Mouse (Mus musculus): Measurements from ENCODE around the gene S1pr4.

The S1pr4 gene

DNA sequence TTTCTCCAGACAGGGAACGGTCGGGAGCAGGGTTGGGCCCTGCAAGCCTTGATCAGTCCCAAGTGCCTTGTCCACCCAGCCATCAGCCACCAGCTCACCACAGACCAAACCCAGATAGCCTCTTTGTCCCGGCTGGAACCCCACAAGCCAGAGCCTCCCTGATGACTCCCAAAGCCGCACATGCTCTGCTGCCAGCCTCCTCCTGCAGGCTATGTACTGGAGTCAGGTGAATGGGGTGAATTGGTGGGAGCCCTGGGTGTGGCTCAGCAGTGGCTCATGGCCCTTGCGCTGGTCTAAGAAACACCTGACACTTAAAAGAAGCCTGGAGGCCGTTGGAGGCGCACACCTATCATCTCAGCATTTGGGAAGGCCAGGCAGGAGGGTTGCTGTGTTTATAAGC lies 37.0 kb downstream of the S1pr4 start:
- no peak for DNase-seq

DNA sequence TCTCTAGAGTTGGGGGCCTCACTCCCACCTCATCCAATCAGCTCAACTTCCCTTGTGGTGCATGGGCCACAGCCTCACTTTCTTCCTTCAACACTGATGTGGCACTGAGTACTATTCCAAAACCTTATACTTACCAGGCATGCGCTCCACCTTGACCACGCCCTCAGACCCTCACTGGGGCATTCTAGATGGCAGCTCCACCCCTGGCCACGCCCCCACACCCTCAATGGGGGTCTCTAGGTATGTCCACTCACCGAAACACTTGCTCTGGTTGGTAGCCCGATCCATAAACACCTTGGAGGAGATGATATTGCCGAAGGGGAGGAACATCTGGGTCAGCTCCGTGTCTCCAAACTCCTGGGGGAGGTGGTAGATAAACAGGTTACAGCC lies 37.5 kb downstream of the S1pr4 start:
- DNase-seq, result peak; percentile 23

DNA sequence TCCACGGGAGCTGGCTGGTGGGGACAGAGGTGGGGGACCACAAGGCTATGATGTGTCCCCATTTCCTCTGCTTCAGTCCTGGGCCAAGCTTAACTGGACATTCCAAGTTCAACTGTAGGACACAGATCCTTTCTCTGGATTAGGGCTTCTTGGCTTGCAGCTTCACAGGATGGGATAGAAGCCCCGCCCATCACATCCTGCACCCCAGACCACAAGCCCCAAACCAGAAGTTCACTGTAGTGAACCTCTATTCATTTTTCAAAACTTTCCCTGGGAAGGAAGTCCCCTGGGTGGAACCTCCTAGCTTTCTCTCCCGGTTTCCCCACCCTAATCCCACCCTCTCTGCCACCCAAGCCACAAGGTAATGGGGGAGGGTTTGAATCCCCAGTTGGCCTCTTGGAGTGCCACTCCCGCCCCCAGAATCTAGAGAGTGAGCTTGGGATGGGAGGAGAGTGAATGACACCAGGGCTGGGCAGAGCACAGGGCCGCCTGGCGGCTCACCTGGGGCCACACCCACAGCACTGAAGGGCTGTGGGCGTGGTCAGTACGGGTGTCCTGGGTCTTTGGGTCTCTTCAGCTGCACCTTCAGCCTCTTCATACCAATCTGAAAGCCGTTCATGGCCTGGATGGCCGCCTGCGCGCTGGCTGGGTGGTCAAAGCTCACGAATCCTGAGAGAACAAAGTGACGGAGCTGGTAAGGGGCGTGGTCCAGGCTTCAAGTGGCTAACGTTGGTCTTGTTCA lies 38.1 kb downstream of the S1pr4 start:
- DNase-seq, result peak; percentile 17

DNA sequence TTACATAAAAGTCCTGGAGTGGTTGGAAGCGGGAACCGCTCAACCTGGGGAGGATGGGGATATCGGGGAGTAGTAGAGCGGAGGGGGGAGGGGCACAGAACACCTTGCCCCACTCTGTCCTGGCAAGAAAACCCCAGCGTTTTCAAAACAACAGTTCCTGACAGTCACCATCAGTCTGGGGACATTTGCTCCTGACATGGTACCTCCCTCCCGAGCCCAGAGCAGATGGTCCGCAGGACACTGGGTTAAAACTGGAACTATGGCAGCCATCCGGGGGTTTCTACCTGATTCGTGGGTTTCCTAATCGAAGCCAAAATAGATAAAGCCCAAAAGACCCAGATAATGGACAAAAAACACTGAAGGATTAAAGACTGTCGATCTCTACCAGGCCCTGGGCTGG lies 39.0 kb downstream of the S1pr4 start:
- DNase-seq, result peak; percentile 4

DNA sequence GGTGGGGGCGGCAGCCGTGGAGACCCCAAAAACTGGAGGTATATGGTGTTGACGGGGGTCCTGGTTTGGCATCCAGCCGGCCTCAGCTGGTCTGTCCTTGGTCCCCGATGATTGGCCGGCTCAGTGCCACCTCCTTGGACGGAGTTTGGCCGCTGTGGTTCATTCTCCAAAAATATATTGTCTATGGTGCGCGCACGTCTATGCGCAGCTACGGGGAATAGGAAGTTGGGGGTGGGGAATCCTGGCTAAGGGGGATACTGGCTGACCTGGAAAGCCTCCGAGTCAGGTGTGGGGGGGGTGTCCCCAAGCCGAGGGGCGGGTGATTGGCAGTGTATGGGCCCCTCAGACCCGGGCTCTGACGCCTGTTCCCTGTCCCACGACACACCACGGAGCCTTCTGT lies 39.5 kb downstream of the S1pr4 start:
- DNase-seq, result peak; percentile 6

DNA sequence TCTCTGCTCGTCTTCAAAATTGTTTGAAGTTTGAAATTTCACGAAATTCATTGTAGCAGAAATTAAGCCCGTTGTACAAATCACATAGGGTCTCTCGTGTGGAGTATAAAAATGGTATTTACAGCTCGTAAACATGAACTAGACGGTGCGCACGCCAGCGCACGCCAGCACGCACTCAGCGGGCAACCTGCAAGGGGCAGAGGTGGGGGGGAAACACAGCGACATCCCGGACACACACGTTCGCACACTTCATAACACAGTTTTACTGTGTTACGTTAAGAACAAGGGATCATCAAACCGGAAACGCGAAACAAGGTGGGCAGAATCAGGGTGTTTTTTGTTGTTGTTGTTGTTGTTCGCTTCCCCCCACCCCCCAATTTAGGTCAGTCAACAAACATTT lies 40.5 kb downstream of the S1pr4 start:
- DNase-seq, result peak; percentile 4

DNA sequence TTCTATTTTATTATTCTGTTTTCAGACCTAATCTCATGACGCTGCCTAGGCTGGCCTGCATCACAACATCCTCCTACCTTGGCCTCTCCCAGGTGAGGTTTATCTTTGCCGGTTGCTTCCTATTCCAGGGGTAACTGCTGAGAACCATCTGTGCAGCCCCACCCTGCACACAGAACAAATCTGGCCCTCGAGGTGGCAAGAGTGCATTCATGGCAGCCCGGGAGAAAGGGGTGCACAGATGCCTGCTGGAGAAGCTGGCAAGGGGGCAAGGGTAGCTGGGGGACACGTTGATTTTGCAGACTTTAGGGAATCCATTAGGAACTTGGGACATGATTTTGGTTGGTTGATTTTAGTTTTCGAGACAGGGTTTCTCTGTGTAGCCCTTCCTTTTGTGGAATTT lies 41.7 kb downstream of the S1pr4 start:
- no peak for DNase-seq

DNA sequence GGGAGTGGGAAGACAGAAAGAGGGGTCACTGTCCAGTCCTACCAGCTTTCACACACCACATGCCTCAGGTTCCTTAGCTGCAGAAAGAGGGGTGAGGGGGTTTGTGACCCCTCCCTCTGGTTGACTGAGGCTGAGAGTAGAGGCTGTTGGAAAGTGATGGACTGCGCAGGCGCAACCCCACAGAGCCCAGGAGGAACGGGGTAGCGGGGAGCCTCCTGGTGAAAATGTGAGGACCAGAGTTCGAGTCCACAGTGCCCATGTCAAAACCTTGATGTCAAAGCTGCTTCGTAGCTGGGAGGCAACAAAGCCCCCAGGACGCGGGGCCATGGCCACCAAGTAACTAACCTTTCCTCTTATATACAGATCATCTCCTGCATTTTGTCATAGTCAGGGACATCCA lies 42.3 kb downstream of the S1pr4 start:
- peak; percentile 6 for DNase-seq

DNA sequence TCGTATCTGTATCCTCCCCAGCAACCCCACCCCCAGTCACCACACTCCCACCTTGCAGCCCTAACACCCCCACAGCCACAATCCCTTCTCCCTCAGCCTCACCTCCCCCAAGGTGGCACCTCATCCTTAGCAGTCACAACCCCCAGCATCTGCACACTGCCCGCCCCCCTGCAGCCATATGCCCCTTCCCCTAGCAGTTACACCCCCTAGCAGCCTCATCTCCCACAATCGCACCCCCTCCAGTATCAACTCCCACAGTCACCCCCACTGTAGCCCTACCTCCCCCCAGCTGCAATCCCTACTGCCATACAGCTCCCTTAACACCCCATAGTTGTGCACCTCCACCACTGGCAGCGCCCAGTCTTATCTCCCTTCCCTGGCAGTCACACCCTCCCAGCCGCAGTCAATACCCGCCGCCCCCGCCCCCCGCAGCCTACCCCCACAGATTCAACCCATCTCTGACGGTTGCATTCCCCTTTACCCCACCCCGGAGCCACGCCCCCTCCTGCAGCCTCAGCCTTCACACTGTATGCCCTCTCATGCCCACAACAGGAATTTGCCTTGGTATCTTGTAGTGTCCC lies 42.9 kb downstream of the S1pr4 start:
- peak; percentile 22 for DNase-seq

DNA sequence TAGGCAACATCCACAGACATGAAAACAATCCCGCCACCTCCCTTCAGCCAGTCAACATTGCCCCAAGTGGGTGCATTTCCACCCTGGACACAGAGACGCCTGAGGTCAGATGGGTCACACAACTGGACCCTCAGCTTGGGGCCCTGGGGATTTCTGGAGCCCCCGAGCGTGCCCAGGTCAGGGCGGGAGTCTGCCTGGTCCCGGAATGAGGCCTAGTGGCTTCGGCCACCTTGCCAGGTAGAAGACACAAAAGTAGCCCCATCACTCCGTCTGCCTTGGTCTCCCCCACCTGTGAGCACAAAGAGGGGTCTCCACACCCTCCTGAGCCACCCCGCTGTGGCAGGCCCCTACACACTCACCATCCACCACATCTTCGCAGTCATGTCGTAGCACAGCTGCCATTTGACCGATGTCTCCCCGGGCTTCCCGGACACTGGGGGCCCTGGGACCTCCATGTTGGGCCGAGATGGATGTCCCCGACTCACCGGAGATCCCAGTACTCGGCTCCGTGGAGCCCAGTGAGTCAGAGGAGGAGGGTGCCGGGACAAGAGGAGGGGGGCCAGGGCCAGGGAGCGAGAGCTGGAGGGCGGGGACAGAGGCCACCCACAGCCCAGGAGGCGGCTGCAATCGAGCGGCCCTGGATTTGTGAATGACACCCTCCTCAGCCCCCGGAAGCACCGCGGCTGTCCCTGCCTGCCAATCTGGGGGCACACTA lies 44.6 kb downstream of the S1pr4 start, which contains the start of gene Nfic:
Gene Nfic (minus strand): TSS at position 455 of the 715 bp plus-strand sequence.
- peak; percentile 9 for DNase-seq

DNA sequence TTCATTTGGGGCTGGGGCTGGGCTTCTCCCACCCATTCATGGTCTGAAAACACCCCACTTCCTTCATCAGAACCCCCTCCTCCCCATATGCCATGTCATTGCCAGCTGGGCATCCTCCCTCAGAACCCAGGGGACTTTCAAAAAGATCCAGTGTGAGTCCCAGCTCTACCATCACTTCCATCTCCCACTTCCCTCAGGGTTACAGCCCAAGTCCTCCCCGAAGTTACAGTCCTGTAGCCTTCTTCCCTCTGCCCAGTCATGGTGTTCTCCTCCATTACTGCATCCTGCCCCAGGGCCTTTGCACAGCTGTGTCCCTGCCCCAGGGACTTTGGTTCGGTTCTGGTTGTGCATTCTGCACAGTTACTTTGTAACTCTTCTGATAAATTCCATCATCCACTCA lies 45.8 kb downstream of the S1pr4 start:
- DNase-seq, result peak; percentile 6

DNA sequence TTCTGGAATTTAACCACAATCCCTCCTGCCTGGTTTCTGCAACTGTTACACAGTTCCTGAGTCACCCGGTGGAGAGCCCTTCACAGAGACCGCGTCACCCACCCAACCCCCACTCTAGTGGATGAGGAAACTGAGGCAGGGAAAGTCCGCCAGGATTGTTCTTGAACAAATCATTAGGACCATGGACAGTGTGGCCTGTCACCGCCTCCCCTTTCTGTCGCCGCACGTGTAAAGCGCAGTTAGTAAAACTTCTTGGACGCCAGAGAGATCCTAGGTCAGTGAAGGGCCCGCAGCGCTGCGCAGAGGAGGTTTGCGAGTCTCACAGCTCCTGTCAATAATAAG lies 47.0 kb downstream of the S1pr4 start:
- no peak for DNase-seq

DNA sequence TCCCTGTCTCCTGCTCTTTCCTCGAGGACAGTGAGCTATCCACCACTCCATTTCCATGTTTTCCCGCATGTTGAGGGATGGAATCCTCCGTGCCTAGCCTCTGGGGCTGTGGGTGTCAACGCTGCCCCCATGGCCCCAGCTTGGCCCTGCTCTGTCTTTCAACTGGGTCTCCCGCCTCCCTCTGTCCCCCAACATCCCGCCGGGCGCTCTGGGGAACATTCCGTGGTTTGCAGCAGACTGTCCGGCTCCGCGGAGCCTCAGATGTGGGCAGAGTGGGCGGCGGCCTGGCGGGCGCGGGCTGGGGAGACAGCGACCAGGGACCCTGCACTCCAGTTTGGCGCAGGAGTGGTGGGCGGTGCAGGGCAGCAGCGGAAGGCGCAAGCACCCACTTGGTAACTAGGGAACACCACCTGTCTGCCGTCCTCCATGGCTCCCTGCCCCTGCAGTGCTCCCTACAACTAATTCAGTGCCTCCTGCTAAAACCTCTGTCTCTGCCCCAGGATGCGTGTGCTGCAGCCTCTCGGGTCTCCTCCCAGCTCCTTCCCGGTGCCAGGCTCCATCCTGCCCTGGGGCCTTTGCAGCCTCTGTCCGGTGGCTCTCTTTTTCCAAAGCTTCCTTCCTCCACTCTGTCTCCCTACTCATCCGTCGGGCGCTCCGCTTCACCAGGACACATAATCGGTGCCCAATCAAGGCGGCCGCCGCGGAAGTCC lies 47.5 kb downstream of the S1pr4 start:
- peak; percentile 13 for DNase-seq

DNA sequence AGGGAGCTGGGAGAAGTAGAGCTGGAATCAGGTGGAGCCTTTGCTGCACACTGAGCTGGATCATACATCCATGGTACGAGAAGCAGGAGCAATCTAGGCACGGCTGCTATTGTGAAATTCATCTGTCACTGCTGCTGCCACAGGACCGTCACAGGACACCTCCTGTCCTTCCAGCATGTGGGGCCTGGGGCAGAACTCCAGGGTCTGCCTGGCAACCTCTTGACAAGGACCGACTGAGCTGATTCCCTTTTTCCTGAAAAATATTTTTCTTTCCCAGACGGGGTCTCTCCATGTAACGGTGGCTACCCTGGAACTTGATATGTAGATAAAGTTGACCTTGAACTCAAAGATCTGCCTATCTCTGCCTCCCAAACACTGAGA lies 48.6 kb downstream of the S1pr4 start:
- DNase-seq, result peak; percentile 5

DNA sequence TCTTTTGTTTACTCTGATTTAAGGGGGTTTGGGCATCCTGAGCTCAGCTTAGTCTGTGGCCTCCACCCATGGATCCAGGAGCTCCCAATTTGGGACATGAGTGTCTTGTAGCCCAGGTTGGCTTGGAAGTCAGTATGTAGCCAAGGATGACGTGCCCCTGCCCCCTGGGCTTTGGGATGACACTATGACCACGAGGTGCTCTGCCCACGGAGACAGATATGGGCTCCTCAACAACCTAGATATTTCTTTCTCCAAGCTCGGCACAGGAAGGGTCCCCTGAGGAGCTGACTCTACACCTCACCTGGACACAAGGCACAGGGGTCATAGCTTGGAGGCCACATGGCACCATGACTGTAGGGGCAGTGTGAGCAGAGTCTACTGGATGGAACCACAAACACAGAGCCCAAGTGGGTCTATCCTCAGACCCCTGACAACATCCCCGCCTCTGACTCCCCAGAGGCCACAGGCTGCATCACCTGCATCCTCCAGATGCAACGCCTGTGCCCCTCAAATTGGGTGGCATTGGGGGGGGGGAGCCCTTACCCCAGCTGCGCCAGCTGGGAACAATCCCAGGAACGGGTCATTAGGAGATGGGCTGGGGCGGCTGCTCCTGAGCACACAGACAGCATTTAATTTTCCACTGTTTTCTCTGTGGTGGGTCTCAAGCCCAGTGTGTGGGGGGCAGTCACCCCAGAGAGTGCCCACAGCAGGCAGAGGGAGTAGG lies 49.1 kb downstream of the S1pr4 start:
- DNase-seq, result peak; percentile 5

DNA sequence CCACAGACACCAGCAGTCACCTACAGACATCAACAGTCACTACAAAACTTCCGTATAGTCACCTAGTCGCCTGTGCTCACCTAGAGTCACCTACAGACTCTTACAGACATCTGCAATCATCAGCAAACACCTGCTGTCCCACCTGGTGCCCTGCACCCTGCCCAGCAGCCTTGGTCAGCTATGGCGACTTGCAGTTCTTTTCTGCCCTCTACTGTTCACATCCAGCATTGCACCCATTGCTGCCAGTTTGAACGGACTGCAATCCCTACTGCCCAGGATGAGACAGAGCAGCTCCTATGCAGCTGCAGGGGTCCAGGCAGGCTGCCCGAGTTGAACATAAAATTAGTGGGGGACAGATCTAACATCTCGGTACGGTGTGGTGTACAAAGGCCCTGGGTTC lies 49.8 kb downstream of the S1pr4 start:
- DNase-seq, result peak; percentile 87
